Mouse (Mus musculus) spleen, adult 2 months (tissue): ENCODE measurements at regions not wholly inside any gene's neighbourhood (a gene's known extent, or its start where the extent isn't known, plus 50 kb on each side); places are given as distances from the start of the nearest gene placed in this dataset.

Experiments used
- CTCF ChIP-seq: fragments of 200-500 bp; IDR thresholded peaks from 2 replicates; pipeline ENCODE4 v1.5.1; 2011; ENCODE audit warnings: mild to moderate bottlenecking, inconsistent platforms; ENCODE audit not compliant: insufficient read depth, insufficient read length, insufficient replicate concordance; ENCODE audit errors: extremely low read depth
- POLR2A ChIP-seq: fragments of 200-500 bp; IDR thresholded peaks from 2 replicates; pipeline ENCODE4 v1.6.1; 2011; ENCODE audit warnings: low read depth, low read length, inconsistent platforms

- TF ChIP-seq POLR2A: no peak
- TF ChIP-seq CTCF: no peak
Observed at GRCm38 (mm10) chr6:91576906-91577305, 61.2 kb downstream of the Lsm3 start.
